Mouse (Mus musculus) CH12.LX (cell line): ENCODE measurements around the gene Mas1. TPM values are rescaled to one million over a fixed set of nuclear protein-coding genes. Genes with fewer than 3 reads are reported as not detected.
"Not testable (repeated sequence)": the region's sequence is repeated elsewhere in the genome, so short reads cannot be mapped to it uniquely, and the experiment has no call there.

Source experiments
- DNase-seq: peaks from one replicate; pipeline ENCODE4 v3.0.0-alpha.2; 2013; ENCODE audit errors: extremely low read depth
- H3K27ac ChIP-seq: 2 replicates; pipeline ENCODE4 v1.5.1; 2012; ENCODE audit warnings: low read depth, mild to moderate bottlenecking, control low read depth, moderate library complexity; ENCODE audit not compliant: insufficient read depth
- H3K27me3 ChIP-seq: replicated peaks from 2 replicates; pipeline ENCODE3; 2012; ENCODE audit warnings: inconsistent platforms
- H3K36me3 ChIP-seq, 2 experiments: replicated peaks in 1 of 2; 2 replicates each; pipeline versions ENCODE3 to v1.6.1; 2012; ENCODE audit warnings: inconsistent platforms in 1 of 2, low read length in 1 of 2, mild to moderate bottlenecking in 1 of 2, mixed read lengths in 1 of 2, moderate library complexity in 1 of 2; ENCODE audit not compliant: control insufficient read depth in 1 of 2, insufficient read depth in 1 of 2
- H3K4me1 ChIP-seq, 2 experiments: 2 replicates each; pipeline ENCODE4 v1.6.1; 2012; ENCODE audit warnings: inconsistent platforms in 1 of 2, moderate library complexity in 1 of 2; ENCODE audit not compliant: insufficient read depth in 2 of 2, control insufficient read depth in 1 of 2
- H3K4me2 ChIP-seq: 2 replicates; pipeline ENCODE4 v1.6.1; 2012; ENCODE audit warnings: low read depth, mild to moderate bottlenecking, control low read depth; ENCODE audit not compliant: poor library complexity, insufficient read depth, severe bottlenecking
- H3K4me3 ChIP-seq, 3 experiments: fragments of 150-350 bp in 1 of 3; sonication (generic) in 1 of 3; replicated peaks in 1 of 3; 2 replicates each; pipeline versions ENCODE3 to v1.5.1; 2011 to 2012; ENCODE audit warnings: low read depth in 2 of 3, low read length in 2 of 3, mild to moderate bottlenecking in 2 of 3, moderate library complexity in 2 of 3, control low read depth in 1 of 3, improper control_type of control experiment in 1 of 3, inconsistent platforms in 1 of 3, mixed read lengths in 1 of 3; ENCODE audit not compliant: poor library complexity in 1 of 3
- H3K79me2 ChIP-seq: replicated peaks from 2 replicates; pipeline ENCODE4 v1.6.1; 2012; ENCODE audit warnings: mild to moderate bottlenecking, moderate library complexity; ENCODE audit not compliant: control insufficient read depth, poor library complexity, insufficient read depth, severe bottlenecking; ENCODE audit errors: extremely low read depth
- H3K9ac ChIP-seq: 2 replicates; pipeline ENCODE4 v1.6.1; 2012; ENCODE audit warnings: low read depth, mild to moderate bottlenecking, control low read depth, moderate library complexity; ENCODE audit not compliant: insufficient read depth
- H3K9me3 ChIP-seq: replicated peaks from 2 replicates; pipeline ENCODE3; 2012; ENCODE audit warnings: low read length, inconsistent platforms, mixed read lengths
- CHD2 ChIP-seq: IDR thresholded peaks from 2 replicates; pipeline ENCODE4 v1.6.1; 2011; ENCODE audit warnings: low read length, improper control_type of control experiment
- CTCF ChIP-seq, 2 experiments: IDR thresholded peaks in 1 of 2; conservative IDR thresholded peaks in 1 of 2; 2 replicates each; pipeline ENCODE4 v1.5.1; 2011 to 2012; ENCODE audit warnings: low read depth in 2 of 2, low read length in 2 of 2, improper control_type of control experiment in 1 of 2, inconsistent platforms in 1 of 2, mild to moderate bottlenecking in 1 of 2, moderate library complexity in 1 of 2
- ELF1 ChIP-seq: IDR thresholded peaks from 2 replicates; pipeline ENCODE4 v1.6.1; 2014; ENCODE audit warnings: low read depth, mild to moderate bottlenecking, inconsistent platforms, low read length, improper control_type of control experiment
- HCFC1 ChIP-seq: IDR thresholded peaks from 2 replicates; pipeline ENCODE4 v1.6.1; 2012; ENCODE audit warnings: low read depth, mild to moderate bottlenecking, inconsistent platforms, low read length, improper control_type of control experiment
- NRF1 ChIP-seq: IDR thresholded peaks from 2 replicates; pipeline ENCODE4 v1.6.1; 2014; ENCODE audit warnings: low read depth, mild to moderate bottlenecking, inconsistent platforms, low read length, improper control_type of control experiment, moderate library complexity
- POLR2A ChIP-seq: IDR thresholded peaks from 2 replicates; pipeline ENCODE4 v1.6.1; 2011; ENCODE audit warnings: low read depth, mild to moderate bottlenecking, improper control_type of control experiment, low read length
- SIN3A ChIP-seq: IDR thresholded peaks from 2 replicates; pipeline ENCODE4 v1.6.1; 2012; ENCODE audit warnings: low read length, improper control_type of control experiment, inconsistent platforms
- USF2 ChIP-seq: conservative IDR thresholded peaks from 2 replicates; pipeline ENCODE4 v1.6.1; 2011; ENCODE audit warnings: low read depth, low read length, improper control_type of control experiment
- ZC3H11A ChIP-seq: IDR thresholded peaks from 2 replicates; pipeline ENCODE4 v1.6.1; 2012; ENCODE audit warnings: low read depth, mild to moderate bottlenecking, inconsistent platforms, low read length, improper control_type of control experiment
- ZKSCAN1 ChIP-seq: IDR thresholded peaks from 2 replicates; pipeline ENCODE4 v1.6.1; 2012; ENCODE audit warnings: low read depth, inconsistent platforms, low read length, improper control_type of control experiment, borderline replicate concordance
- ZNF384 ChIP-seq: IDR thresholded peaks from 2 replicates; pipeline ENCODE4 v1.6.1; 2012; ENCODE audit warnings: low read depth, low read length, improper control_type of control experiment, inconsistent platforms
- dilution Hi-C: fragments of 300-500 bp; cut with MboI; formaldehyde crosslinking; loops from 2 replicates; pipeline ENCODE4 v1.14.3; 2020; ENCODE audit warnings: low sequenced_read_pairs; ENCODE audit not compliant: extremely low pct_unique_long_range_greater_than_20kb, extremely low pct_ligation_motif_present
- in situ Hi-C: fragments of 300-500 bp; cut with MboI; formaldehyde crosslinking; loops from 3 replicates; pipeline ENCODE4 v1.14.3; 2019; ENCODE audit warnings: low sequenced_read_pairs, low pct_ligation_motif_present, low pct_unique_long_range_greater_than_20kb, mixed read lengths
- polyA plus RNA-seq: library from polyadenylated mRNA; unstranded; fragments of >175 nt; gene quantifications from 2 replicates; pipeline ENCODE4 v1.2.1, GENCODE M21; 2012; ENCODE audit warnings: low read depth; ENCODE audit not compliant: insufficient read length
- total RNA-seq, 2 experiments: library from RNA; depleted of rRNA; stranded (reverse); fragments of 300-350 nt in 1 of 2; fragments of >200 nt in 1 of 2; gene quantifications; 2 replicates each; pipeline ENCODE4 v1.2.3; 2012 to 2014

Gene Mas1
- total and polyA plus RNA-seq, 3 experiments: 0.19 TPM; not detected in 2

DNA sequence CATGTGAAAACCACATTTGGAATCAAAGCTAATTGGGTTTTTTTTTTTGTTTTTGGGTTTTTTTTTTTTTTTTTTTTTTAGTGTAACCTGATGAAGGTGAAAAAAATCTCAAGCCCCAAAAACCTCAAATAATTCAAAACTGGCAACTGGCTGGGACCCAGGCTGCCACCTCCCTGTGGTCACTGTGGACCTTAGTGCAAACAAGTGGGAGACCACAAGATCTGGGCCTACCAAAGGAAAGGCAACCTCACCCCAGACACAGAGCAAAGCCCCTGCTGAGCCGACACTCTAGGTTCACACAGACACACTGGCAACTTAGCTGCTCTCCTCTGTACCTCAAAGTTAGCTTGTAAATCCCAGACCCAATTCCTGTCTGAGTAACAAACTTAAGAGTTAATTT lies 36.4 kb upstream of the Mas1 start:
- Histone ChIP-seq H3K27me3 (no peaks in the 10 kb centered on the region), H3K36me3 (peaks cover 22 to 62% of the 10 kb centered on the region in 2 experiments), H3K4me2 (no peak overlapping the region), H3K9me3 (no peaks in the 10 kb centered on the region), H3K4me3 (no peak overlapping the region), H3K4me1 (peaks cover 0 to 11% of the 10 kb centered on the region in 2 experiments; a peak in 2 of 4 replicates), H3K79me2 (no peaks in the 10 kb centered on the region), H3K27ac (no peak overlapping the region), H3K9ac (no peak overlapping the region)
- dilution Hi-C loops (no loop called here), in situ Hi-C loops (no loop called here)
- no peak for TF ChIP-seq CTCF (conservative IDR thresholded peaks at IDR 0.05 in 1 of 2, IDR thresholded peaks at IDR 0.05 in 1 of 2; ENCODE audit: low read depth in 2 of 2, low read length in 2 of 2)
- no peak for TF ChIP-seq POLR2A
- no peak for TF ChIP-seq ELF1
- no peak for TF ChIP-seq HCFC1
- no peak for DNase-seq

DNA sequence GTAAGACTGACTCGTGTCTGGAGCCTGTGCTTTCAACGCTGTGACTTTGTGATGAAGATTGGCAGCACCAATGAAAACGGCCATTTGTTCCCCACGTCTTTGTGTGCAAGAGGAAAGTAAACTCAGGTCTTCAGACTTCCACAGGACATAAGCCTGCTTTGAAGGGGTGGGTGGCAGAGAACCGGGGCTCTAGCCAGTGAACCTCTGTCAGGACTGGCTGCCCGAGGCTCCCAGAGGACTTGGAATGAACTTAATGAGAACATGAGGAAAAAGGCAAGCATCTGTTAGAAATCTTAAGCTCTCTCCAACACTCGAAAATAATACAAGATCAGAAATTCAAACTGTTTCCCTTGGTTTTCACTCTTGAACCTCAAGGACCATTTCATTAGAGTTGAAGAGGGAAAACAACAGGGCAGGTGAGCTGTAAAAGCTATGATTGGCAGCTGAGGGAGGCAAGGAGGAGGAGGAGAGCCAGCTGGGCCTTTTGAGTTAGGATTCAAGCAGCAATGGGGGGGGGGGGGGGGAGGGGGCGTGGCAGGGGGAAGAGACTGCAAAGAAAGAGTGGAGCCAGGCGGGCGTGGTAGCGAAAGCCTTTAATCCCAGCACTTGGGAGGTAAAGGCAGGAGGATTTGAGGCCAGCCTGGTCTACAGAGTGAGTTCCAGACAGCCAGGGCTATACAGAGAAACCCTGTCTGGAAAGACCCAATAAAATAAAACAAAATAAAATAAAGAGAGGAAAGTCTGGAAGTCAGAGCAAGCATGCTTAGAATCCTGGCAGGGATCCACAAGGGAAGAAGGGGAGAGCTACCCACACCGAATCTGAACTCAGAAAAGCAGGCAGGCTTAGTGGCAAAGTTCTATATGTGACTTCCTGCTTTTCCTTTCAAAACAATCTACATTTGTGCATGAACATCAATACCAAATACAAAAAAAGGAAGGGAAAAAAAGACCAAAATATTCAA lies 35.7 kb upstream of the Mas1 start:
- no peak overlapping the region for H3K4me3 ChIP-seq
- H3K4me2 ChIP-seq: no peak overlapping the region
- TF ChIP-seq NRF1: no peak
- TF ChIP-seq ZKSCAN1: no peak
- TF ChIP-seq ZNF384: no peak
- no peak for TF ChIP-seq USF2
- no peak for TF ChIP-seq CTCF (conservative IDR thresholded peaks at IDR 0.05 in 1 of 2, IDR thresholded peaks at IDR 0.05 in 1 of 2; ENCODE audit: low read depth in 2 of 2, low read length in 2 of 2)
- no peak for TF ChIP-seq CHD2
- no peak for TF ChIP-seq SIN3A
- TF ChIP-seq, all 38 proteins: peak for 0
- Histone ChIP-seq H3K9ac (no peak overlapping the region), H3K27me3 (no peaks in the 10 kb centered on the region), H3K79me2 (no peaks in the 10 kb centered on the region), H3K27ac (no peak overlapping the region), H3K9me3 (no peaks in the 10 kb centered on the region), H3K4me1 (peaks cover 0 to 11% of the 10 kb centered on the region in 2 experiments; a peak in 2 of 4 replicates), H3K36me3 (peaks cover 23 to 66% of the 10 kb centered on the region in 2 experiments)
- in situ Hi-C loops: no loop called here
- dilution Hi-C loops: no loop called here
- DNase-seq: no peak

- no peak overlapping the region for H3K27ac ChIP-seq
- H3K36me3 ChIP-seq: peaks cover 23 to 72% of the 10 kb centered on the region in 2 experiments
- no peaks in the 10 kb centered on the region for H3K9me3 ChIP-seq
- no peak for DNase-seq
- peaks cover 0 to 11% of the 10 kb centered on the region in 2 experiments; a peak in 2 of 4 replicates for H3K4me1 ChIP-seq
- H3K4me3 ChIP-seq: no peak overlapping the region
- no peak overlapping the region for H3K9ac ChIP-seq
- in situ Hi-C loops: no loop called here
- H3K27me3 ChIP-seq: no peaks in the 10 kb centered on the region
- no peak for TF ChIP-seq ZC3H11A
- no peak overlapping the region for H3K4me2 ChIP-seq
- no peaks in the 10 kb centered on the region for H3K79me2 ChIP-seq
- dilution Hi-C loops: no loop called here
Observed at GRCm38 (mm10) chr17:12902291-12902690, 34.3 kb upstream of the Mas1 start.

DNA sequence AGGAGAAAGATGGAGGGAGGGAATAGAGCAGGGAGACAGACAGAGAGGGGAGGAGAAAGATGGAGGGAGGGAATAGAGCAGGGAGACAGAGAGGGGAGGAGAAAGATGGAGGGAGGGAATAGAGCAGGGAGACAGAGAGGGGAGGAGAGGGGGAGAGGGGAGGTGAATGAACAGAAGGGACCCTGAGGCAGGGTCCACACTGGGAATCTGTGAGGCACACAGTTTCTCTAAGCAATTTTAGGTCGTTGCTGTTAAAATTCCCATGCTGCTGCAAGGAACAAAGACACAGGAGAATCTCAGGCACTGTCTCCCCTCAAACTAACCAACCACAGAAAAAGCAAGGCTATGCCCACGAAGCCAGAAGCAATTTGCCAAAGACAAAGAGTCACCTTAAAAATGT lies 30.7 kb upstream of the Mas1 start:
- H3K9me3 ChIP-seq, in situ Hi-C loops, H3K9ac ChIP-seq, DNase-seq, H3K4me3 ChIP-seq, H3K4me1 ChIP-seq, dilution Hi-C loops, H3K79me2 ChIP-seq, H3K4me2 ChIP-seq, H3K27me3 ChIP-seq, H3K27ac ChIP-seq: not testable (repeated sequence)
- H3K36me3 ChIP-seq: peaks cover 30 to 75% of the 10 kb centered on the region in 2 experiments
